Mouse (Mus musculus) hindbrain, embryonic 11.5 days (tissue): ENCODE measurements around the gene Gm648. TPM values are rescaled to one million over a fixed set of nuclear protein-coding genes. Genes with fewer than 3 reads are reported as not detected.

ENCODE experiments used
- ATAC-seq: fragments of 200-750 bp; cut with Nextera tagmentation; 2 replicates; pipeline ENCODE4 v1.8.0; 2017; ENCODE audit warnings: mild to moderate bottlenecking, moderate TSS enrichment, moderate library complexity; ENCODE audit not compliant: low FRiP score
- DNase-seq: peaks from one replicate; pipeline ENCODE4 v3.0.0-alpha.2; 2015; ENCODE audit warnings: low spot score
- H3K27ac ChIP-seq: fragments of 300-500 bp; sonication (generic); 2 replicates; pipeline ENCODE4 v1.5.1; 2014; ENCODE audit warnings: mild to moderate bottlenecking, low read depth, low read length
- H3K27me3 ChIP-seq: fragments of 300-500 bp; sonication (generic); 2 replicates; pipeline ENCODE4 v1.6.1; 2014; ENCODE audit warnings: mild to moderate bottlenecking, low read length, moderate library complexity, mixed read lengths; ENCODE audit not compliant: control insufficient read depth, insufficient read depth
- H3K36me3 ChIP-seq: fragments of 300-500 bp; sonication (generic); 2 replicates; pipeline ENCODE4 v1.6.1; 2014; ENCODE audit warnings: mild to moderate bottlenecking, low read length, moderate library complexity, mixed read lengths; ENCODE audit not compliant: control insufficient read depth, insufficient read depth
- H3K4me1 ChIP-seq: fragments of 300-500 bp; sonication (generic); replicated peaks from 2 replicates; pipeline ENCODE4 v1.6.1; 2014; ENCODE audit warnings: low read length, mixed read lengths; ENCODE audit not compliant: control insufficient read depth, insufficient read depth
- H3K4me2 ChIP-seq: fragments of 300-500 bp; sonication (generic); replicated peaks from 2 replicates; pipeline ENCODE4 v1.6.1; 2014; ENCODE audit warnings: mild to moderate bottlenecking, low read depth, low read length
- H3K4me3 ChIP-seq: fragments of 300-500 bp; sonication (generic); 2 replicates; pipeline ENCODE4 v1.5.1; 2014; ENCODE audit warnings: low read depth, low read length
- H3K9ac ChIP-seq: fragments of 300-500 bp; sonication (generic); 2 replicates; pipeline ENCODE4 v1.6.1; 2014; ENCODE audit warnings: low read depth, low read length
- H3K9me3 ChIP-seq: fragments of 300-500 bp; sonication (generic); 2 replicates; pipeline ENCODE4 v1.6.1; 2016; ENCODE audit warnings: low read length; ENCODE audit not compliant: control insufficient read depth
- WGBS: fragments of 180-500 bp; shearing (Covaris S2); extraction: QIAGEN DNeasy Blood & Tissue Kit; methylation state at CpG from one replicate; pipeline ENCODE4 v1.1.7; 2014; 5-methylcytosine and 5-hydroxymethylcytosine counted together
- polyA plus RNA-seq: library from polyadenylated mRNA; unstranded; fragments of >200 nt; fragmentation: Nextera tagmentation; extraction: Ambion mirVana; gene quantifications from 2 replicates; pipeline ENCODE4 v1.2.1, GENCODE M21; 2014

The Gm648 gene
- polyA plus RNA-seq, 1 experiment from 2014 or later: not detected

DNA sequence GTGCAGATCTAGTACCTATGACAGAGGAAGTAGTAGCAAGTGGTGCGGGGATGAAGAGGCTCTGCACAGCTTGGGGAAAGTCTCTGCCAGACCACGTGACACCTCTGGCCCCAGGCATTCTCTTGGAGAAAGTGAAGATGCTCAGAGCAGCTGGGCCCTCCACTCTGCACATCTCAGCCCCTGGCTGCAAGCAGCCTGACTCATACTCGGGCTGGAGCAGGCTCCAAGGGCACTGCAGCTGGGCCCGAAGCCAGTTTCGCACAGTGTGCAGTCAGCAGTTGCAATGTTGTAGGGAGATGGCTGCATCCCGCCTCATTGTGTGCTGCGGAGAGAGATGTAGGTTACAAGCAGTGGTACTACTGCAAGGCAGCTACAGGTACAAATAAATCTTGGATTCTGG is 52.2 kb downstream of the Gm648 start:
- DNase-seq: no peak
- Histone ChIP-seq H3K27ac (no peak overlapping the region), H3K4me2 (no peak overlapping the region), H3K4me1 (no peaks in the 10 kb centered on the region), H3K27me3 (no peaks in the 10 kb centered on the region), H3K36me3 (no peaks in the 10 kb centered on the region), H3K9ac (no peak overlapping the region), H3K9me3 (no peaks in the 10 kb centered on the region), H3K4me3 (no peak overlapping the region)
- WGBS: 90% methylated on average over 7 of the region's 7 CpGs
- no peak for ATAC-seq

Other genes starting within 250 kb of the Gm648 start
- 8.7 and 9.3 TPM in 2 replicates for gene Zfp449, start 203.2 kb downstream of the Gm648 start, polyA plus RNA-seq
- 3.3 and 3.5 TPM in 2 replicates for gene Smim10l2a, start 175.0 kb downstream of the Gm648 start, polyA plus RNA-seq
- gene Gm2174, start 101.6 kb downstream of the Gm648 start, polyA plus RNA-seq: 1.6 and 2.4 TPM in 2 replicates
- gene Ints6l, start 94.7 kb downstream of the Gm648 start, polyA plus RNA-seq: 24.7 and 25.8 TPM in 2 replicates
- gene Gm10477, start 24.9 kb downstream of the Gm648 start, polyA plus RNA-seq: not detected in 2 replicates
- gene Mmgt1, start 48.5 kb upstream of the Gm648 start, polyA plus RNA-seq: 49.1 and 50.1 TPM in 2 replicates
- 14.0 and 16.1 TPM in 2 replicates for gene Slc9a6, start 60.2 kb upstream of the Gm648 start, polyA plus RNA-seq
- 81.5 and 87.0 TPM in 2 replicates for gene Fhl1, start 182.2 kb upstream of the Gm648 start, polyA plus RNA-seq